Mouse (Mus musculus) heart, adult 2 months (tissue): ENCODE measurements around the gene Mavs.

Source experiments
- CTCF ChIP-seq: fragments of 200-600 bp; IDR thresholded peaks from 2 replicates; pipeline ENCODE4 v1.8.1; 2022; ENCODE audit warnings: antibody characterized with exemption, mild to moderate bottlenecking, moderate library complexity
- EP300 ChIP-seq: fragments of 200-500 bp; IDR thresholded peaks from 2 replicates; pipeline ENCODE4 v1.6.1; 2011; ENCODE audit warnings: low read depth, low read length, control low read depth; ENCODE audit not compliant: insufficient read depth
- POLR2A ChIP-seq: fragments of 200-500 bp; IDR thresholded peaks from 2 replicates; pipeline ENCODE4 v1.6.1; 2011; ENCODE audit warnings: mild to moderate bottlenecking, low read depth, low read length, control low read depth; ENCODE audit not compliant: insufficient read depth

DNA sequence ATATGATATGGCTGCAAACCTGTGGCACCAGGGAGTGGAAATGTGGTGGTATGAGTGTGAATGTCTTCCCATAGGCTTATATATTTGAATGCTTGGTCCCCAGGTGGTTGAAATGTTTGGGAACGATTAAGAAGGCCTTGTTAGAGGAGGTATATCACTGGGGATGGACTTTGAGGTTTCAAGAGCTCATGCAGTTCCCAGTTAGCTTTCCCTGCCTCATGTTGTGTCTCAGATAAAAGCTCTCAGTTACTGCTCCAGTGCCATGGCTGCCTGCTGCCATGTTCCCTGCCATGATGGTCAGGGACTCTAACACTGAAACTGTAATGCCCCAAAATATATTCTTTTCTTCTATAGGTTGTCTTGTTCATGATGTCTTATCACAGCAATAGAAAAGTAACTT is 47.7 kb downstream of the Mavs start:
- TF ChIP-seq CTCF (no peak), POLR2A (no peak), EP300 (no peak)
